Mouse (Mus musculus) spleen, adult 2 months (tissue): ENCODE results near the gene Gse1.

ENCODE experiments used
- CTCF ChIP-seq: fragments of 200-500 bp; IDR thresholded peaks from 2 replicates; pipeline ENCODE4 v1.5.1; 2011; ENCODE audit warnings: mild to moderate bottlenecking, inconsistent platforms; ENCODE audit not compliant: insufficient read depth, insufficient read length, insufficient replicate concordance; ENCODE audit errors: extremely low read depth
- POLR2A ChIP-seq: fragments of 200-500 bp; IDR thresholded peaks from 2 replicates; pipeline ENCODE4 v1.6.1; 2011; ENCODE audit warnings: low read depth, low read length, inconsistent platforms

DNA sequence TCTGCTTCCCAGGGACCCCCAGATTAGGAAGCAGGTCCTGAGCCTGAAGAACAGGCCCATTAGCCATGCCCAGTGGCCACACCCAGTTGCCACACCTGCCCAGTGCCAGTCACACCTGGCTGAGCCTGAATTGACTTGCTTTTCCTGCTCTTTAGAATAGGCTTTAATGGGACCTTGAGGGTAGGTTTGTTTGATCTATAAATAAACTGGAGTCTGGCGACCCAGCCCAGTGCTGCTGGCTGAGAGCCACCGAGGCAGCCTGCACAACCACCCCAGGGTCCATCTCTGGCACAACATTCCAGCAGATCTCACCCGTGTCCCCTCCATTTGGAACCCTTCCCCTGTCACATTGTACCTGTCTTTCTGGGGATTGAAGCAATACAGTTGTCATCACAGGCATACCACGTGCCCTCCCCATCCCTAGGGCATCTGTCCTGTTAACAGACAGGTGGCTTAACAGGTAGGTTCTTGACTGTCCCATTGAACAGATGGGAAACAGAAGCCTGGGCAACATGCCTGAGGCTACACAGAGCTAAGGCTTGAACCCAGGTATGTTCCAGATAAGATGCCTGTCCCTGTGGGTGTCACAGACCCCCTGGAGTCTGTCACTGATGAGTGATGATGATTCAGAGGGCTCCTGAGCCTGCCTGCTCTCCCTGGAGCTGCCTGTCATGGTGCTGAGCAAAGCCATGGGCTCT, 214.2 kb downstream of the Gse1 start:
- TF ChIP-seq POLR2A (no peak), CTCF (no peak)
